Mouse (Mus musculus): Measurements from ENCODE around the gene Smarca4. TPM values are rescaled to one million over a fixed set of nuclear protein-coding genes. Genes with fewer than 3 reads are reported as not detected.

The Smarca4 gene
- total and polyA plus RNA-seq, 2 experiments from 2014 or later = 84.9 to 195 TPM

DNA sequence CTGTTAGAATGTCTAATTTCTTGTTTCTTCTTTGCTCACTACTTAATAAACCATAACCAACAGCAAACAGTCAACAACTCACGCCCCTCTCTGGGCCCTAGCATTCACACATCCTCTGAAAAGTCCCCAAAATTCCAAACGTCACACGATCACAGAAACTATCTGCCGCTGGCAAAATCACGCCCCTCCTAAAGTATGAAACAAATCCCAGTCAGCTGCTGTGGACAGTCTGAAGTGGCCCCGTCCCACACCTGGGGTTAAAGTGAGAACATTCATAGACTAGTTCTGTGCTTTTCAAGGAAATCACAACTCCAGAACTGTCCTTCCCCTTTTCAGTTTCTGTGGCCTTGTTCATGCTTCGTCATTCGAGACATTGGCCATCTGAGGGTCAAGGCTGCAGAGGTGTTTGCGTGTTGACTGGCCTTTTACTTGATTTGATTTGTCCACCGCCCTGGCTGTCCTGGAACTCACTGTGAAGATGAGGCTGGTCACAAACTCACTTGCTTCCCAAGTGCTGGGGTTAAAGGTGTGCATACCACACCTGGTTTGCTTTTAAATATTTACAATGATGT lies 112.4 kb downstream of the Smarca4 start:
- Histone ChIP-seq H3K4me3 (ENCODE audit: low read depth, low read length) (no peak overlapping the region), H3K9ac (replicated peaks; ENCODE audit: low read length, poor library complexity, severe bottlenecking) (no peak overlapping the region), H3K27me3 (ENCODE audit: insufficient read depth, low read length) (no peaks in the 10 kb centered on the region), H3K36me3 (ENCODE audit: insufficient read depth, low read length) (peaks cover 14% of the 10 kb centered on the region), H3K4me1 (ENCODE audit: insufficient read depth, low read length) (peaks cover 13% of the 10 kb centered on the region; the same call in 1 of the 2 replicates), H3K27ac (ENCODE audit: low read depth, low read length) (no peak overlapping the region), H3K9me3 (ENCODE audit: low read length) (no peaks in the 10 kb centered on the region), H3K4me2 (ENCODE audit: low read depth, low read length, poor library complexity, severe bottlenecking) (no peak overlapping the region)
- TF ChIP-seq CTCF (IDR thresholded peaks at IDR 0.05) = no peak
- WGBS = 92% methylated on average over 10 of the region's 10 CpGs
- DNase-seq (ENCODE audit: low spot score) (no peak), ATAC-seq (ENCODE audit: low FRiP score) (no peak)

DNA sequence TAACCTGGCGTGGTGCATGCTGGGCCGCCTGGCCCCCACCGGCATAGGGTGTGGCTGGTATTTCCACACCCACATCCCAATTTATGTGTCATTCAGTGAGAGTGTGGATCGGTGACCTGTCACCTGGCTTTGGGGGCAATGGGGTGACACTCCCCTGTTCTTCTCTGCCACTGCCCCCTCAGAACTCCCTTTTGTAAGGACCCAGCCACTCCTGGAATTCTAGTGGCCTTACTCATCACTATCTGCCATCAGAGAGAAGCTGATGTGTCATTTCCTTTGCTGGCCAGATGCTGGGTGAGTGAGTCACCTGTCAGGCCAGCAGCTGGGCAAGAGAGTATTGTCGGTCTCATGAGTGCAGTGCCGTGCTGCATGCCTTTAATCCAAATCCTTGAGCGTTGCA lies 113.3 kb downstream of the Smarca4 start:
- Histone ChIP-seq H3K9me3 (ENCODE audit: low read length) (no peaks in the 10 kb centered on the region), H3K4me3 (ENCODE audit: low read depth, low read length) (no peak overlapping the region), H3K4me1 (ENCODE audit: insufficient read depth, low read length) (peaks cover 13% of the 10 kb centered on the region; the same call in 1 of the 2 replicates), H3K27ac (ENCODE audit: low read depth, low read length) (no peak overlapping the region), H3K9ac (replicated peaks; ENCODE audit: low read length, poor library complexity, severe bottlenecking) (peak overlapping the region; percentile 39; the same call in 1 of the 2 replicates), H3K36me3 (ENCODE audit: insufficient read depth, low read length) (peaks cover 24% of the 10 kb centered on the region), H3K4me2 (ENCODE audit: low read depth, low read length, poor library complexity, severe bottlenecking) (no peak overlapping the region), H3K27me3 (ENCODE audit: insufficient read depth, low read length) (no peaks in the 10 kb centered on the region)
- TF ChIP-seq CTCF (IDR thresholded peaks at IDR 0.05) = no peak
- 82% methylated on average over 7 of the region's 7 CpGs for WGBS
- ATAC-seq (ENCODE audit: low FRiP score) (no peak), DNase-seq (ENCODE audit: low spot score) (no peak)

DNA sequence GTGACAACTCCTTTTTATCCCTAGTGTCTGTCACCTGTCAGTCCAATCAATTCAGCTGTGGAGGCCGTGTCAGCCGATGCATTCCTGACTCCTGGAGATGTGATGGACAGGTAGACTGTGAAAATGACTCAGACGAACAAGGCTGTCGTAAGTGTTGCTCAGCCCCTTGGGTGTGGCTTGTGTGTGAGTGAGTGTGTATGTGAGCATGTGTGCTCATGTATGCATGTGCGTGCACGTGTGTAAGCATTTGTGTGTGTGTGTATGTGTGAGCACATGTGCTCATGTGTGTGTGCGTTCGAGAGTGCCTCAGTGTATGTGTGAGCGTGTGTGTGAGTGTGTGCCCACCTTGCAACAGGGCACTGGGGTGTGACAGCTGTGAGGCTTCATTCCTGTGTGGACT lies 116.3 kb downstream of the Smarca4 start:
- no peak for ATAC-seq (ENCODE audit: low FRiP score)

DNA sequence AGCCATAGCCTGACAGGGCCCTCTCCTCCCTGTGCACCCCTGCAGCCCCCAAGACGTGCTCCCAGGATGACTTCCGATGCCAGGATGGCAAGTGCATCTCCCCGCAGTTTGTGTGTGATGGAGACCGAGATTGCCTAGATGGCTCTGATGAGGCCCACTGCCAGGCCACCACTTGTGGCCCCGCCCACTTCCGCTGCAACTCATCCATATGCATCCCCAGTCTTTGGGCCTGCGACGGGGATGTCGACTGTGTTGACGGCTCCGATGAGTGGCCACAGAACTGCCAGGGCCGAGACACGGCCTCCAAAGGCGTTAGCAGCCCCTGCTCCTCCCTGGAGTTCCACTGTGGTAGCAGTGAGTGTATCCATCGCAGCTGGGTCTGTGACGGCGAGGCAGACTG lies 117.5 kb downstream of the Smarca4 start:
- Histone ChIP-seq H3K36me3 (ENCODE audit: insufficient read depth, low read length) (peaks cover 49% of the 10 kb centered on the region), H3K9me3 (ENCODE audit: low read length) (no peaks in the 10 kb centered on the region), H3K27ac (ENCODE audit: low read depth, low read length) (no peak overlapping the region), H3K4me2 (ENCODE audit: low read depth, low read length, poor library complexity, severe bottlenecking) (no peak overlapping the region), H3K4me1 (ENCODE audit: insufficient read depth, low read length) (no peaks in the 10 kb centered on the region), H3K27me3 (ENCODE audit: insufficient read depth, low read length) (no peaks in the 10 kb centered on the region), H3K9ac (replicated peaks; ENCODE audit: low read length, poor library complexity, severe bottlenecking) (no peak overlapping the region), H3K4me3 (ENCODE audit: low read depth, low read length) (no peak overlapping the region)
- no peak for TF ChIP-seq CTCF (IDR thresholded peaks at IDR 0.05)
- WGBS = 73% methylated on average over 17 of the region's 17 CpGs
- ATAC-seq (ENCODE audit: low FRiP score) = 0 out of 2 replicates have a peak, but pooled peaks have one; percentile 10
- DNase-seq (ENCODE audit: low spot score) = no peak

More for the DNA sequence above, 116.3 kb downstream of the Smarca4 start:
- no peak overlapping the region for H3K4me3 ChIP-seq (ENCODE audit: low read depth, low read length)
- H3K36me3 ChIP-seq (ENCODE audit: insufficient read depth, low read length) = peaks cover 41% of the 10 kb centered on the region
- H3K4me2 ChIP-seq (ENCODE audit: low read depth, low read length, poor library complexity, severe bottlenecking) = no peak overlapping the region
- 92% methylated on average over 9 of the region's 9 CpGs for WGBS
- DNase-seq (ENCODE audit: low spot score) = no peak
- no peaks in the 10 kb centered on the region for H3K9me3 ChIP-seq (ENCODE audit: low read length)
- TF ChIP-seq CTCF (IDR thresholded peaks at IDR 0.05) = no peak
- H3K4me1 ChIP-seq (ENCODE audit: insufficient read depth, low read length) = no peaks in the 10 kb centered on the region
- no peak overlapping the region for H3K27ac ChIP-seq (ENCODE audit: low read depth, low read length)
- H3K9ac ChIP-seq (replicated peaks; ENCODE audit: low read length, poor library complexity, severe bottlenecking) = no peak overlapping the region
- no peaks in the 10 kb centered on the region for H3K27me3 ChIP-seq (ENCODE audit: insufficient read depth, low read length)

GRCm38 (mm10) chr9:21733989-21734388 lies 118.0 kb downstream of the Smarca4 start:
- Histone ChIP-seq H3K9me3 (ENCODE audit: low read length) (no peaks in the 10 kb centered on the region), H3K36me3 (ENCODE audit: insufficient read depth, low read length) (peaks cover 53% of the 10 kb centered on the region), H3K4me3 (ENCODE audit: low read depth, low read length) (no peak overlapping the region), H3K4me2 (ENCODE audit: low read depth, low read length, poor library complexity, severe bottlenecking) (no peak overlapping the region), H3K9ac (replicated peaks; ENCODE audit: low read length, poor library complexity, severe bottlenecking) (no peak overlapping the region), H3K4me1 (ENCODE audit: insufficient read depth, low read length) (no peaks in the 10 kb centered on the region), H3K27me3 (ENCODE audit: insufficient read depth, low read length) (no peaks in the 10 kb centered on the region), H3K27ac (ENCODE audit: low read depth, low read length) (no peak overlapping the region)
- ATAC-seq (ENCODE audit: low FRiP score) (no peak), DNase-seq (ENCODE audit: low spot score) (no peak)
- no peak for TF ChIP-seq CTCF (IDR thresholded peaks at IDR 0.05)
- 97% methylated on average over 7 of the region's 7 CpGs for WGBS

GRCm38 (mm10) chr9:21735126-21735525 lies 119.2 kb downstream of the Smarca4 start:
- Histone ChIP-seq H3K9me3 (ENCODE audit: low read length) (no peaks in the 10 kb centered on the region), H3K36me3 (ENCODE audit: insufficient read depth, low read length) (peaks cover 62% of the 10 kb centered on the region), H3K9ac (replicated peaks; ENCODE audit: low read length, poor library complexity, severe bottlenecking) (no peak overlapping the region), H3K27ac (ENCODE audit: low read depth, low read length) (no peak overlapping the region), H3K4me3 (ENCODE audit: low read depth, low read length) (no peak overlapping the region), H3K27me3 (ENCODE audit: insufficient read depth, low read length) (no peaks in the 10 kb centered on the region), H3K4me2 (ENCODE audit: low read depth, low read length, poor library complexity, severe bottlenecking) (no peak overlapping the region), H3K4me1 (ENCODE audit: insufficient read depth, low read length) (no peaks in the 10 kb centered on the region)
- DNase-seq (ENCODE audit: low spot score) (no peak), ATAC-seq (ENCODE audit: low FRiP score) (no peak)
- WGBS = 92% methylated on average over 14 of the region's 14 CpGs
- no peak for TF ChIP-seq CTCF (IDR thresholded peaks at IDR 0.05)

Measured in midbrain, postnatal 0 days (tissue).